8 mouse cellular contexts compared by ENCODE assay signal in genomic region chr2:167866751-167867150, GRCm38 (mm10).
DNase-seq lines count a peak whose midpoint lies in the region; ATAC-seq and TF ChIP-seq lines count a peak whose summit lies in the region.

No protein-coding gene starts in this region.

- no peaks in the 10 kb centered on the region; the same call in 1 of the 2 replicates for H3K4me1 ChIP-seq in midbrain, postnatal 0 days (ENCODE audit: insufficient read depth, low read length)
- no peaks in the 10 kb centered on the region for H3K4me1 ChIP-seq in midbrain, embryonic 11.5 days (ENCODE audit: control insufficient read depth, insufficient read depth, low read length)
- peaks cover 11% of the 10 kb centered on the region for H3K4me1 ChIP-seq in intestine, embryonic 14.5 days (replicated peaks; ENCODE audit: control insufficient read depth, insufficient read depth, low read length)
- H3K4me1 ChIP-seq in liver, embryonic 14.5 days (replicated peaks; ENCODE audit: control insufficient read depth in 2 of 2, insufficient read depth in 2 of 2, low read length in 1 of 2): no peaks in the 10 kb centered on the region; a peak in 1 of 4 replicates

- no peaks in the 10 kb centered on the region for H3K27me3 ChIP-seq in midbrain, postnatal 0 days (ENCODE audit: insufficient read depth, low read length)
- H3K27me3 ChIP-seq in midbrain, embryonic 11.5 days (ENCODE audit: control insufficient read depth, insufficient read depth, low read length): no peaks in the 10 kb centered on the region
- no peaks in the 10 kb centered on the region for H3K27me3 ChIP-seq in intestine, embryonic 14.5 days (replicated peaks; ENCODE audit: control insufficient read depth, insufficient read depth, low read length)
- no peaks in the 10 kb centered on the region for H3K27me3 ChIP-seq in liver, embryonic 14.5 days (ENCODE audit: control insufficient read depth, insufficient read depth, low read length)

- no peak for ATAC-seq in midbrain, postnatal 0 days (ENCODE audit: low FRiP score)
- no peak for ATAC-seq in midbrain, embryonic 11.5 days (ENCODE audit: low FRiP score)
- peak; percentile 60 for ATAC-seq in intestine, embryonic 14.5 days (replicated peaks; ENCODE audit: low FRiP score, low TSS enrichment, low read depth)
- ATAC-seq in liver, embryonic 14.5 days (ENCODE audit: insufficient read depth): peak; percentile 34; the same call in 1 of the 2 replicates
- no peak for ATAC-seq in erythroblast, adult 5-6 weeks (replicated peaks; ENCODE audit: low FRiP score, poor library complexity, severe bottlenecking)

- no peak for TF ChIP-seq EP300 in liver, embryonic 14.5 days (IDR thresholded peaks at IDR 0.05; ENCODE audit: low read depth)

- no peak overlapping the region for H3K27ac ChIP-seq in midbrain, postnatal 0 days (ENCODE audit: low read depth, low read length)
- H3K27ac ChIP-seq in midbrain, embryonic 11.5 days (ENCODE audit: low read depth, low read length): no peak overlapping the region
- H3K27ac ChIP-seq in intestine, embryonic 14.5 days (ENCODE audit: low read depth): peak overlapping the region; percentile 65
- H3K27ac ChIP-seq in liver, embryonic 14.5 days: no peak overlapping the region

- H3K9ac ChIP-seq in midbrain, postnatal 0 days (replicated peaks; ENCODE audit: low read length, poor library complexity, severe bottlenecking): no peak overlapping the region
- no peak overlapping the region for H3K9ac ChIP-seq in midbrain, embryonic 11.5 days (ENCODE audit: low read length)
- no peak overlapping the region for H3K9ac ChIP-seq in intestine, embryonic 14.5 days (ENCODE audit: low read length)
- no peak overlapping the region for H3K9ac ChIP-seq in liver, embryonic 14.5 days (replicated peaks)

- no peaks in the 10 kb centered on the region for H3K9me3 ChIP-seq in midbrain, postnatal 0 days (ENCODE audit: low read length)
- H3K9me3 ChIP-seq in midbrain, embryonic 11.5 days (ENCODE audit: control insufficient read depth, low read length): no peaks in the 10 kb centered on the region
- no peaks in the 10 kb centered on the region for H3K9me3 ChIP-seq in intestine, embryonic 14.5 days (ENCODE audit: control insufficient read depth, low read length)
- no peaks in the 10 kb centered on the region for H3K9me3 ChIP-seq in liver, embryonic 14.5 days (ENCODE audit: control insufficient read depth, low read length)

- H3K36me3 ChIP-seq in midbrain, postnatal 0 days (ENCODE audit: insufficient read depth, low read length): no peaks in the 10 kb centered on the region
- no peaks in the 10 kb centered on the region for H3K36me3 ChIP-seq in midbrain, embryonic 11.5 days (ENCODE audit: control insufficient read depth, insufficient read depth, low read length)
- H3K36me3 ChIP-seq in intestine, embryonic 14.5 days (ENCODE audit: control insufficient read depth, insufficient read depth, low read length): no peaks in the 10 kb centered on the region
- no peaks in the 10 kb centered on the region for H3K36me3 ChIP-seq in liver, embryonic 14.5 days (replicated peaks; ENCODE audit: control insufficient read depth, insufficient read depth, low read depth)

- H3K4me3 ChIP-seq in midbrain, postnatal 0 days (ENCODE audit: low read depth, low read length): no peak overlapping the region
- H3K4me3 ChIP-seq in midbrain, embryonic 11.5 days (ENCODE audit: low read depth, low read length): no peak overlapping the region
- H3K4me3 ChIP-seq in intestine, embryonic 14.5 days (ENCODE audit: low read depth, low read length): no peak overlapping the region
- H3K4me3 ChIP-seq in liver, embryonic 14.5 days (ENCODE audit: insufficient read depth in 1 of 2, low read depth in 2 of 2, low read length in 2 of 2): no peak overlapping the region

- whole genome bisulfite sequencing in midbrain, postnatal 0 days: 62% methylated on average over 10 of the region's 10 CpGs
- 78% methylated on average over 10 of the region's 10 CpGs for WGBS in midbrain, embryonic 11.5 days
- WGBS in intestine, embryonic 14.5 days: 22% methylated on average over 10 of the region's 10 CpGs
- 55% methylated on average over 10 of the region's 10 CpGs for WGBS in liver, embryonic 14.5 days (ENCODE audit: insufficient replicate concordance)

- DNase-seq in midbrain, postnatal 0 days (ENCODE audit: low spot score): peak; percentile 47
- no peak for DNase-seq in midbrain, embryonic 11.5 days (ENCODE audit: low spot score, missing footprints)
- DNase-seq in forelimb bud, embryonic 11.5 days (ENCODE audit: low read depth, low spot score): peak; percentile 24
- DNase-seq in intestine, embryonic 14.5 days (ENCODE audit: low spot score): peak; percentile 70
- no peak for DNase-seq in liver, embryonic 14.5 days (ENCODE audit: low read depth in 3 of 3, low spot score in 3 of 3)
- DNase-seq in urinary bladder, postnatal 14 days (ENCODE audit: low spot score): peak; percentile 80
- no peak for DNase-seq in layer of hippocampus, adult 11-12 months (ENCODE audit: low spot score)

- no peak overlapping the region for H3K4me2 ChIP-seq in midbrain, postnatal 0 days (ENCODE audit: low read depth, low read length, poor library complexity, severe bottlenecking)
- no peak overlapping the region for H3K4me2 ChIP-seq in midbrain, embryonic 11.5 days
- H3K4me2 ChIP-seq in intestine, embryonic 14.5 days (ENCODE audit: low read length): no peak overlapping the region
- no peak overlapping the region for H3K4me2 ChIP-seq in liver, embryonic 14.5 days (ENCODE audit: low read depth)

- peak; percentile 42 for TF ChIP-seq CTCF in midbrain, postnatal 0 days (IDR thresholded peaks at IDR 0.05)
- TF ChIP-seq CTCF in liver, embryonic 14.5 days (IDR thresholded peaks at IDR 0.05; ENCODE audit: low read depth): peak; percentile 35

Comparison
In these comparisons a context has a peak if more than half of its experiments do, and no peak if none do; other contexts are left out.
1. DNase-seq: peak in midbrain, postnatal 0 days (single experiment), forelimb bud, embryonic 11.5 days (single experiment), intestine, embryonic 14.5 days (single experiment) and urinary bladder, postnatal 14 days (single experiment); none in midbrain, embryonic 11.5 days (single experiment), liver, embryonic 14.5 days (0 of 3) and layer of hippocampus, adult 11-12 months (single experiment).
2. ATAC-seq: peak in intestine, embryonic 14.5 days (single experiment) and liver, embryonic 14.5 days (single experiment); none in midbrain, postnatal 0 days (single experiment), midbrain, embryonic 11.5 days (single experiment) and erythroblast, adult 5-6 weeks (single experiment).